Mouse (Mus musculus) intestine, embryonic 14.5 days (tissue): ENCODE measurements at regions not wholly inside any gene's neighbourhood (a gene's known extent, or its start where the extent isn't known, plus 50 kb on each side); places are given as distances from the start of the nearest gene placed in this dataset.

Experiments
- ATAC-seq: fragments of 200-750 bp; cut with Nextera tagmentation; replicated peaks from 2 replicates; pipeline ENCODE4 v1.8.0; 2017; ENCODE audit warnings: low read depth, moderate number of reproducible peaks, moderate TSS enrichment, moderate library complexity; ENCODE audit not compliant: low FRiP score, low TSS enrichment
- DNase-seq: peaks from one replicate; pipeline ENCODE4 v3.0.0-alpha.2; 2018; ENCODE audit warnings: low spot score
- H3K27ac ChIP-seq: fragments of 300-500 bp; sonication (generic); 2 replicates; pipeline ENCODE4 v1.5.1; 2014; ENCODE audit warnings: low read depth, mild to moderate bottlenecking, control low read depth
- H3K27me3 ChIP-seq: fragments of 300-500 bp; sonication (generic); replicated peaks from 2 replicates; pipeline ENCODE4 v1.6.1; 2014; ENCODE audit warnings: low read length, control low read depth; ENCODE audit not compliant: control insufficient read depth, insufficient read depth
- H3K36me3 ChIP-seq: fragments of 300-500 bp; sonication (generic); 2 replicates; pipeline ENCODE4 v1.6.1; 2014; ENCODE audit warnings: low read length, control low read depth; ENCODE audit not compliant: control insufficient read depth, insufficient read depth
- H3K4me1 ChIP-seq: fragments of 300-500 bp; sonication (generic); replicated peaks from 2 replicates; pipeline ENCODE4 v1.6.1; 2014; ENCODE audit warnings: low read length, control low read depth, mixed read lengths; ENCODE audit not compliant: control insufficient read depth, insufficient read depth
- H3K4me2 ChIP-seq: fragments of 300-500 bp; sonication (generic); 2 replicates; pipeline ENCODE4 v1.6.1; 2014; ENCODE audit warnings: low read length
- H3K4me3 ChIP-seq: fragments of 300-500 bp; sonication (generic); 2 replicates; pipeline ENCODE4 v1.5.1; 2014; ENCODE audit warnings: low read depth, low read length, control low read depth, mixed read lengths
- H3K9ac ChIP-seq: fragments of 300-500 bp; sonication (generic); 2 replicates; pipeline ENCODE4 v1.6.1; 2014; ENCODE audit warnings: mild to moderate bottlenecking, low read length
- H3K9me3 ChIP-seq: fragments of 300-500 bp; sonication (generic); 2 replicates; pipeline ENCODE4 v1.6.1; 2016; ENCODE audit warnings: low read length, control low read depth; ENCODE audit not compliant: control insufficient read depth
- WGBS: fragments of 180-500 bp; shearing (Covaris S2); extraction: QIAGEN DNeasy Blood & Tissue Kit; methylation state at CpG from one replicate; pipeline ENCODE4 v1.1.7; 2014; 5-methylcytosine and 5-hydroxymethylcytosine counted together

DNA sequence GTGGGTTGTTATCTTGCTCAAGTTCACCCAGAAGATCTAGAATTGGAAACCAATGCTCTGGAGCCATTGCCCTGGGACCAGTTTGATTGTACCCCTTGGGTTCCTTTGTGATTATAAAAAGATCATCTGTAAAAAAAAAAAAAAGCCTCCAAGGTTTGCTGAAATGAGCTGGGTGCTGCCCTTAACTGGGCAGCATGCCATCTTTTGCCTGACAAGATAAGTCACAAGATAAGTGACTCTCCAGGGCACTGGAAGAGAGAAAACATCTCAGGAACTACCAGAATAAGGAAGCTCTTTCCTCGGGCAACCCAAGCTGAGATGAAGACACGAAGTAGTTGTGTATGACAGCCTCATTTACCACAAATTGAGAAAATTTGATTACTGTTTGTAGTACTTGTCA is 202.7 kb upstream of the Eci2 start:
- Histone ChIP-seq H3K36me3 (no peaks in the 10 kb centered on the region), H3K27me3 (no peaks in the 10 kb centered on the region), H3K4me2 (no peak overlapping the region), H3K4me3 (no peak overlapping the region), H3K4me1 (no peaks in the 10 kb centered on the region), H3K27ac (no peak overlapping the region), H3K9me3 (no peaks in the 10 kb centered on the region), H3K9ac (no peak overlapping the region)
- no peak for ATAC-seq
- no peak for DNase-seq
- WGBS, result 78% methylated on average over 2 of the region's 2 CpGs

DNA sequence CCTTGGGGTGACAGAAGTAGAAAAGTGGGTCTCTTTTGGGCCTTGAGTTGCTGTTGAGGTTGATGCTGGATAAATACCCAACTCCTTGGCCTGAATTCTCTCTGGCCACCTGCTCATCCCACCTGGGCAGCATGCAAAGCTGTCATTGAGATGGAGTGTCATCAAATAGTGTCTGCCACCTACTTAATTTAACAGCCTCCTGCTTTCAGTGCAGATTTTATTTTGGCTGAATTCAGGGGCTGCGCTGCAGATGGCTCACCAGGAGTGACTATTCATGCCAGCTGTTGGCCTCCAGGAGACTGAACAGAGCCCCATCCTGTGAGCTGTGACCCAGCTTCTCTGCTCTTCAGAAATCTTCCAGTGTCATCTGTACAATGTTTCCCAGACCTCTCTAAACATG is 206.7 kb upstream of the Eci2 start:
- no peak overlapping the region for H3K4me3 ChIP-seq
- H3K4me2 ChIP-seq, result no peak overlapping the region
- no peaks in the 10 kb centered on the region for H3K27me3 ChIP-seq
- ATAC-seq (no peak), DNase-seq (no peak)
- H3K36me3 ChIP-seq, result no peaks in the 10 kb centered on the region
- WGBS, result 86% methylated on average over 1 of the region's 1 CpGs
- H3K9ac ChIP-seq, result no peak overlapping the region
- H3K27ac ChIP-seq, result no peak overlapping the region
- no peaks in the 10 kb centered on the region for H3K4me1 ChIP-seq
- no peaks in the 10 kb centered on the region for H3K9me3 ChIP-seq

GRCm38 (mm10) chr13:35241443-35241842 is 214.5 kb upstream of the Eci2 start:
- no peaks in the 10 kb centered on the region for H3K9me3 ChIP-seq
- DNase-seq (no peak), ATAC-seq (no peak)
- H3K4me1 ChIP-seq, result no peaks in the 10 kb centered on the region
- H3K36me3 ChIP-seq, result no peaks in the 10 kb centered on the region
- no peak overlapping the region for H3K9ac ChIP-seq
- WGBS, result 66% methylated on average over 2 of the region's 2 CpGs
- H3K27me3 ChIP-seq, result no peaks in the 10 kb centered on the region
- no peak overlapping the region for H3K4me3 ChIP-seq
- H3K4me2 ChIP-seq, result no peak overlapping the region
- H3K27ac ChIP-seq, result no peak overlapping the region

DNA sequence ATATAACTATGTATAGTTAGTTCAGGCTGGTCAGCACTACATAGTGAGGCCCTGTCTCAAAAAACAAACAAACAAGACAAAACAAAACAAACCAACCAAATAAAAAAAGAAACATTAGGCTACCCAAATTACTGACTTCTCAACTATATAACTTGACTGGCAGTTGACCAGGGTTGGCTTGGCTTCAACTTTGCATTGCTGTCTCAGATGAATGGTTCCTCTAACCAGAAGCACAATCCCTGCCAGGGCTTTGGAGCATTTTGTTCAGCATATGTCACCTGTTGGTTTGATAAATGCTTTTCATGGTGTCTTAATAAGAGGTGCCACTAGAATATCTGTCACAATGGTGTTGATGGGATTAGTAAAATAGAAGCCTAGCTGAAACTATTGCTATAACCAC is 217.1 kb upstream of the Eci2 start:
- Histone ChIP-seq H3K4me2 (no peak overlapping the region), H3K4me1 (no peaks in the 10 kb centered on the region), H3K4me3 (no peak overlapping the region), H3K27ac (no peak overlapping the region), H3K9ac (no peak overlapping the region), H3K27me3 (no peaks in the 10 kb centered on the region), H3K36me3 (no peaks in the 10 kb centered on the region), H3K9me3 (no peaks in the 10 kb centered on the region)
- DNase-seq (no peak), ATAC-seq (no peak)

DNA sequence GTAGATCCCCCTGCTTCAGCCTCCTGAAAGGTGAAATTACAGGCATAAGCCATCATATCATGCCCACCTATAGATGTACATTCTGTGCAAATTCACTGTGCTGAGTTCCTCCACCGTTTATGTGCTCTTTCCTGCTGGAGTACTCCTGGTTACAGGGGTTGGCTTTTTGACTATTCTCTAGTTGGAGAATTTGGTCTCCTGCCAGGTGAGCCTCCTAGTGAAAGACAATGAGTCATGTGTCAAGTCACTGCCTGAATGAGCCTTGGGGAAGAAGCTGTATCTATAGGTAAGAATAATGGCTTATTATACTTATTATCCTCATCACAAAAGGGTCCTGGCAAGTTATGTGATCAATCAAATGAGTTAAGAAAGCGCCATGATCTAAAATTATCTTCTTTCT is 230.5 kb upstream of the Eci2 start:
- DNase-seq (no peak), ATAC-seq (no peak)
- H3K9me3 ChIP-seq, result no peaks in the 10 kb centered on the region; the same call in 1 of the 2 replicates
- H3K27ac ChIP-seq, result no peak overlapping the region
- H3K36me3 ChIP-seq, result no peaks in the 10 kb centered on the region
- H3K4me1 ChIP-seq, result no peaks in the 10 kb centered on the region
- H3K4me2 ChIP-seq, result no peak overlapping the region
- H3K4me3 ChIP-seq, result no peak overlapping the region
- WGBS, result 79% methylated on average over 2 of the region's 2 CpGs
- no peak overlapping the region for H3K9ac ChIP-seq
- no peaks in the 10 kb centered on the region for H3K27me3 ChIP-seq

DNA sequence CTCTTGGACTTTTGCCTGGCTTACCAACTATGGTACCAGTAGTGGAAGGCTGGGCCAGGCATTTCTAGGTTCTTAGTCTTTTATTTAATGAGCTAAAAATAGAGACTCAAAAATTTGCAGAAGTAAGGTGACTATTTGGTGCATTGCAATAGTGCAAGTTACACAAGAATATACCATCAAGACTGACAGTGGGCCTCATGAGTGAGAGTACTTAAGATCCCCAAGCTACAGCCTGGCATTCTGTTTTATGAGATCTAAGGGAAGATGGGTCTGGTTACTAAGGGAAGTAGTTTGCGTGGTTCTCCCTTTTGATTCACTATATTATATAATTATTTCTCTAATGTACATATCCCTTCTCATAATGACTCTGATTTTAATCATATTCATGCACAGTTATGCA is 231.8 kb upstream of the Eci2 start:
- Histone ChIP-seq H3K4me1 (no peaks in the 10 kb centered on the region), H3K9me3 (no peaks in the 10 kb centered on the region), H3K4me3 (no peak overlapping the region), H3K36me3 (no peaks in the 10 kb centered on the region), H3K27ac (no peak overlapping the region), H3K9ac (no peak overlapping the region), H3K4me2 (no peak overlapping the region), H3K27me3 (no peaks in the 10 kb centered on the region)
- ATAC-seq, result no peak
- WGBS, result 100% methylated on average over 1 of the region's 1 CpGs
- no peak for DNase-seq

- Histone ChIP-seq H3K4me2 (no peak overlapping the region), H3K9ac (no peak overlapping the region), H3K4me3 (no peak overlapping the region), H3K27ac (no peak overlapping the region), H3K9me3 (no peaks in the 10 kb centered on the region), H3K4me1 (no peaks in the 10 kb centered on the region), H3K27me3 (no peaks in the 10 kb centered on the region), H3K36me3 (no peaks in the 10 kb centered on the region)
- DNase-seq, result no peak
- no peak for ATAC-seq
- 74% methylated on average over 1 of the region's 1 CpGs for WGBS
Measured at GRCm38 (mm10) chr13:35283959-35284358, 257.1 kb upstream of the Eci2 start.

- no peaks in the 10 kb centered on the region for H3K36me3 ChIP-seq
- DNase-seq (no peak), ATAC-seq (no peak)
- H3K27ac ChIP-seq, result no peak overlapping the region
- no peak overlapping the region for H3K4me2 ChIP-seq
- H3K27me3 ChIP-seq, result no peaks in the 10 kb centered on the region
- no peak overlapping the region for H3K4me3 ChIP-seq
- no peak overlapping the region for H3K9ac ChIP-seq
- H3K4me1 ChIP-seq, result no peaks in the 10 kb centered on the region
- no peaks in the 10 kb centered on the region for H3K9me3 ChIP-seq
- 72% methylated on average over 1 of the region's 1 CpGs for WGBS
Measured at GRCm38 (mm10) chr13:35302088-35302487, 275.2 kb upstream of the Eci2 start.

DNA sequence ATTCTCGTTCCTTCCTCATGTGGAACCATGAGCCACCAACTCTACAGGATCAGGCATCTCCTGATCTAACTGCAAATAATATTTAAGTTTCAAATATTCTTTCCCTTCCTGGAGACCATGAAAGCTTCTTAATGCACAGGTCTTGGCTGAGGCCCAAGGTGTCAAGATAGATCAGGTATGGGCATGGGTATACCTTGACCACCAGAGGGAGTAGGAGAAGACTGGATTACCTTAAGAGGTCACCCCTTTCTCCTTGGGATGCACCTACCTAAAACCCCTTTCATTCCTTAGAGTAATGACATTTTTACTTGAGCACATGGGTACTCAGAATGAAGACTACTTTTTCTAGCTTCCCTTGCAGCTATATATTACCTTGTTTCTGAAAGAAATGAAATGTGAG is 289.9 kb upstream of the Eci2 start:
- H3K4me2 ChIP-seq, result no peak overlapping the region
- no peaks in the 10 kb centered on the region for H3K27me3 ChIP-seq
- ATAC-seq, result no peak
- no peaks in the 10 kb centered on the region for H3K4me1 ChIP-seq
- DNase-seq, result no peak
- H3K36me3 ChIP-seq, result no peaks in the 10 kb centered on the region
- H3K9me3 ChIP-seq, result no peaks in the 10 kb centered on the region
- 97% methylated on average over 1 of the region's 1 CpGs for WGBS
- H3K27ac ChIP-seq, result no peak overlapping the region
- H3K4me3 ChIP-seq, result no peak overlapping the region
- no peak overlapping the region for H3K9ac ChIP-seq
